Mouse (Mus musculus) C2C12 (cell line): ENCODE data around the gene Gm128.
A peak's percentile ranks its signal among the peaks of the same experiment; 100 is the strongest.

Experiments used
- CEBPB ChIP-seq: IDR thresholded peaks from one replicate; pipeline ENCODE4 v1.6.1; 2011; ENCODE audit warnings: low read depth, mild to moderate bottlenecking, control low read depth, moderate library complexity
- CTCF ChIP-seq: IDR thresholded peaks from one replicate; pipeline ENCODE4 v1.5.1; 2011; ENCODE audit not compliant: control insufficient read depth, insufficient read depth, insufficient read length
- MAX ChIP-seq: IDR thresholded peaks from one replicate; pipeline ENCODE4 v1.6.1; 2011; ENCODE audit warnings: mild to moderate bottlenecking, control low read depth
- MYOD1 ChIP-seq: IDR thresholded peaks from one replicate; pipeline ENCODE4 v1.6.1; 2011; ENCODE audit warnings: low read depth; ENCODE audit not compliant: control insufficient read depth, insufficient read length
- MYOG ChIP-seq: IDR thresholded peaks from one replicate; pipeline ENCODE4 v1.6.1; 2011; ENCODE audit not compliant: control insufficient read depth, insufficient read length; ENCODE audit errors: extremely low read depth
- USF1 ChIP-seq: IDR thresholded peaks from one replicate; pipeline ENCODE4 v1.6.1; 2011; ENCODE audit warnings: low read depth, mild to moderate bottlenecking, control low read depth, moderate library complexity

DNA sequence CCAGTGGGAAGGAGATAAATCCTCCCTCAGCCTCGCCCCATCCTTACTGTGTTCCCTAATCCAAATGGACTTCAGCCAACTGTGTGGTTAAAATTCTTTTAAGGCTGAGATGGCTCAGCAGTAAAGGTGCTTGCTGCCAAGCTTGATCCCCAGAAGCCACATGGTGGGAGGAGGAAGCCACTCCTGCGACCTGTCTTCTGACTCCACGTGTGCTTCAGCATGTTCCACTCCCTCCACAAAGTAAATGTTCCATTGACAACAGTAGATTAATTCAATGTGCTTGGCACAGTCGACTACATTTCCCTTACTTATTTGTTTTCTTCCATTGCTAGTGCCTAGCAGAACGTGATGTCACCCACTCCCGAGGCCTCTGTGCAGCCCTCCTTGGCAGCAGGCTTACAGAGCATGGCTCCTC lies 46.7 kb downstream of the Gm128 start:
- TF ChIP-seq CTCF (no peak), CEBPB (no peak), MYOD1 (no peak), MAX (peak; percentile 92), USF1 (no peak), MYOG (no peak)
